Mouse (Mus musculus): ENCODE data around the gene Col4a4. TPM values are rescaled to one million over a fixed set of nuclear protein-coding genes. Genes with fewer than 3 reads are reported as not detected.

Gene Col4a4
- polyA plus RNA-seq, 1 experiment from 2014 or later = 0.15 TPM

GRCm38 (mm10) chr1:82429061-82429460 lies 157.6 kb downstream of the Col4a4 start:
- Histone ChIP-seq H3K4me3 (ENCODE audit: low read depth, low read length) (no peak overlapping the region), H3K4me2 (replicated peaks; ENCODE audit: low read depth, low read length) (no peak overlapping the region), H3K9me3 (ENCODE audit: control insufficient read depth, low read length) (no peaks in the 10 kb centered on the region), H3K27me3 (ENCODE audit: control insufficient read depth, insufficient read depth, low read length) (no peaks in the 10 kb centered on the region), H3K4me1 (replicated peaks; ENCODE audit: control insufficient read depth, insufficient read depth, low read length) (no peaks in the 10 kb centered on the region), H3K27ac (ENCODE audit: low read depth, low read length) (no peak overlapping the region), H3K36me3 (ENCODE audit: control insufficient read depth, insufficient read depth, low read length) (no peaks in the 10 kb centered on the region), H3K9ac (ENCODE audit: low read depth, low read length) (no peak overlapping the region)
- DNase-seq (ENCODE audit: low spot score) (no peak), ATAC-seq (ENCODE audit: low FRiP score) (no peak)
- 73% methylated on average over 1 of the region's 1 CpGs for WGBS

- no peak for DNase-seq (ENCODE audit: low spot score)
These were observed 158.9 kb downstream of the Col4a4 start for GRCm38 (mm10) chr1:82427729-82428128.

GRCm38 (mm10) chr1:82415641-82416040 lies 171.0 kb downstream of the Col4a4 start:
- no peaks in the 10 kb centered on the region for H3K9me3 ChIP-seq (ENCODE audit: control insufficient read depth, low read length)
- no peak overlapping the region for H3K9ac ChIP-seq (ENCODE audit: low read depth, low read length)
- DNase-seq (ENCODE audit: low spot score) = no peak
- H3K36me3 ChIP-seq (ENCODE audit: control insufficient read depth, insufficient read depth, low read length) = no peaks in the 10 kb centered on the region
- no peaks in the 10 kb centered on the region for H3K27me3 ChIP-seq (ENCODE audit: control insufficient read depth, insufficient read depth, low read length)
- no peak overlapping the region for H3K27ac ChIP-seq (ENCODE audit: low read depth, low read length)
- H3K4me3 ChIP-seq (ENCODE audit: low read depth, low read length) = no peak overlapping the region
- ATAC-seq (ENCODE audit: low FRiP score) = no peak
- H3K4me1 ChIP-seq (replicated peaks; ENCODE audit: control insufficient read depth, insufficient read depth, low read length) = no peaks in the 10 kb centered on the region
- no peak overlapping the region for H3K4me2 ChIP-seq (replicated peaks; ENCODE audit: low read depth, low read length)
- WGBS = 88% methylated on average over 4 of the region's 4 CpGs

More at GRCm38 (mm10) chr1:82427729-82428128, 158.9 kb downstream of the Col4a4 start:
- Histone ChIP-seq H3K4me1 (replicated peaks; ENCODE audit: control insufficient read depth, insufficient read depth, low read length) (no peaks in the 10 kb centered on the region), H3K4me2 (replicated peaks; ENCODE audit: low read depth, low read length) (no peak overlapping the region), H3K9ac (ENCODE audit: low read depth, low read length) (no peak overlapping the region), H3K27ac (ENCODE audit: low read depth, low read length) (no peak overlapping the region), H3K27me3 (ENCODE audit: control insufficient read depth, insufficient read depth, low read length) (no peaks in the 10 kb centered on the region), H3K36me3 (ENCODE audit: control insufficient read depth, insufficient read depth, low read length) (no peaks in the 10 kb centered on the region), H3K4me3 (ENCODE audit: low read depth, low read length) (no peak overlapping the region), H3K9me3 (ENCODE audit: control insufficient read depth, low read length) (no peaks in the 10 kb centered on the region)
- 90% methylated on average over 5 of the region's 5 CpGs for WGBS
- ATAC-seq (ENCODE audit: low FRiP score) = no peak

- H3K4me3 ChIP-seq (ENCODE audit: low read depth, low read length) = no peak overlapping the region
- H3K9me3 ChIP-seq (ENCODE audit: control insufficient read depth, low read length) = no peaks in the 10 kb centered on the region
- H3K4me2 ChIP-seq (replicated peaks; ENCODE audit: low read depth, low read length) = no peak overlapping the region
- 89% methylated on average over 3 of the region's 3 CpGs for WGBS
- ATAC-seq (ENCODE audit: low FRiP score) = no peak
- H3K9ac ChIP-seq (ENCODE audit: low read depth, low read length) = no peak overlapping the region
- no peaks in the 10 kb centered on the region for H3K4me1 ChIP-seq (replicated peaks; ENCODE audit: control insufficient read depth, insufficient read depth, low read length)
- H3K36me3 ChIP-seq (ENCODE audit: control insufficient read depth, insufficient read depth, low read length) = no peaks in the 10 kb centered on the region
- H3K27me3 ChIP-seq (ENCODE audit: control insufficient read depth, insufficient read depth, low read length) = no peaks in the 10 kb centered on the region
- no peak overlapping the region for H3K27ac ChIP-seq (ENCODE audit: low read depth, low read length)
- DNase-seq (ENCODE audit: low spot score) = no peak
These were observed 172.1 kb downstream of the Col4a4 start for GRCm38 (mm10) chr1:82414434-82415045.

GRCm38 (mm10) chr1:82412085-82412484 lies 174.6 kb downstream of the Col4a4 start:
- Histone ChIP-seq H3K4me1 (replicated peaks; ENCODE audit: control insufficient read depth, insufficient read depth, low read length) (no peaks in the 10 kb centered on the region), H3K4me3 (ENCODE audit: low read depth, low read length) (no peak overlapping the region), H3K27me3 (ENCODE audit: control insufficient read depth, insufficient read depth, low read length) (no peaks in the 10 kb centered on the region), H3K27ac (ENCODE audit: low read depth, low read length) (no peak overlapping the region), H3K9me3 (ENCODE audit: control insufficient read depth, low read length) (no peaks in the 10 kb centered on the region), H3K9ac (ENCODE audit: low read depth, low read length) (no peak overlapping the region), H3K4me2 (replicated peaks; ENCODE audit: low read depth, low read length) (no peak overlapping the region), H3K36me3 (ENCODE audit: control insufficient read depth, insufficient read depth, low read length) (no peaks in the 10 kb centered on the region)
- 72% methylated on average over 4 of the region's 4 CpGs for WGBS
- DNase-seq (ENCODE audit: low spot score) = no peak
- no peak for ATAC-seq (ENCODE audit: low FRiP score)

- no peaks in the 10 kb centered on the region for H3K27me3 ChIP-seq (ENCODE audit: control insufficient read depth, insufficient read depth, low read length)
- no peak overlapping the region for H3K4me3 ChIP-seq (ENCODE audit: low read depth, low read length)
- no peaks in the 10 kb centered on the region for H3K9me3 ChIP-seq (ENCODE audit: control insufficient read depth, low read length)
- DNase-seq (ENCODE audit: low spot score) = no peak
- H3K9ac ChIP-seq (ENCODE audit: low read depth, low read length) = no peak overlapping the region
- no peak overlapping the region for H3K4me2 ChIP-seq (replicated peaks; ENCODE audit: low read depth, low read length)
- H3K27ac ChIP-seq (ENCODE audit: low read depth, low read length) = no peak overlapping the region
- no peak for ATAC-seq (ENCODE audit: low FRiP score)
- no peaks in the 10 kb centered on the region for H3K36me3 ChIP-seq (ENCODE audit: control insufficient read depth, insufficient read depth, low read length)
- no peaks in the 10 kb centered on the region for H3K4me1 ChIP-seq (replicated peaks; ENCODE audit: control insufficient read depth, insufficient read depth, low read length)
- WGBS = 79% methylated on average over 5 of the region's 5 CpGs
These were observed 175.1 kb downstream of the Col4a4 start for GRCm38 (mm10) chr1:82411521-82411920.

GRCm38 (mm10) chr1:82410548-82410947 lies 176.1 kb downstream of the Col4a4 start:
- no peak for ATAC-seq (ENCODE audit: low FRiP score)
- H3K36me3 ChIP-seq (ENCODE audit: control insufficient read depth, insufficient read depth, low read length) = no peaks in the 10 kb centered on the region
- H3K9ac ChIP-seq (ENCODE audit: low read depth, low read length) = no peak overlapping the region
- no peak overlapping the region for H3K27ac ChIP-seq (ENCODE audit: low read depth, low read length)
- WGBS = 78% methylated on average over 3 of the region's 3 CpGs
- H3K4me3 ChIP-seq (ENCODE audit: low read depth, low read length) = no peak overlapping the region
- H3K4me2 ChIP-seq (replicated peaks; ENCODE audit: low read depth, low read length) = no peak overlapping the region
- H3K9me3 ChIP-seq (ENCODE audit: control insufficient read depth, low read length) = no peaks in the 10 kb centered on the region
- no peaks in the 10 kb centered on the region for H3K27me3 ChIP-seq (ENCODE audit: control insufficient read depth, insufficient read depth, low read length)
- DNase-seq (ENCODE audit: low spot score) = no peak
- H3K4me1 ChIP-seq (replicated peaks; ENCODE audit: control insufficient read depth, insufficient read depth, low read length) = no peaks in the 10 kb centered on the region

- H3K4me1 ChIP-seq (replicated peaks; ENCODE audit: control insufficient read depth, insufficient read depth, low read length) = no peaks in the 10 kb centered on the region
- H3K9me3 ChIP-seq (ENCODE audit: control insufficient read depth, low read length) = no peaks in the 10 kb centered on the region
- H3K27ac ChIP-seq (ENCODE audit: low read depth, low read length) = no peak overlapping the region
- ATAC-seq (ENCODE audit: low FRiP score) (no peak), DNase-seq (ENCODE audit: low spot score) (no peak)
- H3K27me3 ChIP-seq (ENCODE audit: control insufficient read depth, insufficient read depth, low read length) = no peaks in the 10 kb centered on the region
- no peak overlapping the region for H3K4me3 ChIP-seq (ENCODE audit: low read depth, low read length)
- 88% methylated on average over 9 of the region's 9 CpGs for WGBS
- no peaks in the 10 kb centered on the region for H3K36me3 ChIP-seq (ENCODE audit: control insufficient read depth, insufficient read depth, low read length)
- no peak overlapping the region for H3K9ac ChIP-seq (ENCODE audit: low read depth, low read length)
- H3K4me2 ChIP-seq (replicated peaks; ENCODE audit: low read depth, low read length) = no peak overlapping the region
These were observed 177.4 kb downstream of the Col4a4 start for GRCm38 (mm10) chr1:82409271-82409670.

- Histone ChIP-seq H3K4me3 (ENCODE audit: low read depth, low read length) (no peak overlapping the region), H3K27me3 (ENCODE audit: control insufficient read depth, insufficient read depth, low read length) (no peaks in the 10 kb centered on the region), H3K4me1 (replicated peaks; ENCODE audit: control insufficient read depth, insufficient read depth, low read length) (no peaks in the 10 kb centered on the region), H3K9me3 (ENCODE audit: control insufficient read depth, low read length) (no peaks in the 10 kb centered on the region), H3K4me2 (replicated peaks; ENCODE audit: low read depth, low read length) (no peak overlapping the region), H3K9ac (ENCODE audit: low read depth, low read length) (no peak overlapping the region), H3K36me3 (ENCODE audit: control insufficient read depth, insufficient read depth, low read length) (no peaks in the 10 kb centered on the region), H3K27ac (ENCODE audit: low read depth, low read length) (no peak overlapping the region)
- ATAC-seq (ENCODE audit: low FRiP score) (no peak), DNase-seq (ENCODE audit: low spot score) (no peak)
- 90% methylated on average over 3 of the region's 3 CpGs for WGBS
These were observed 178.9 kb downstream of the Col4a4 start for GRCm38 (mm10) chr1:82407786-82408185.

All from hindbrain, embryonic 11.5 days (tissue).